Mouse (Mus musculus): ENCODE results near the gene Ampd2. TPM values are rescaled to one million over a fixed set of nuclear protein-coding genes. Genes with fewer than 3 reads are reported as not detected.

The Ampd2 gene
- total RNA-seq, 2 experiments from 2014 or later = 101 to 109 TPM

DNA sequence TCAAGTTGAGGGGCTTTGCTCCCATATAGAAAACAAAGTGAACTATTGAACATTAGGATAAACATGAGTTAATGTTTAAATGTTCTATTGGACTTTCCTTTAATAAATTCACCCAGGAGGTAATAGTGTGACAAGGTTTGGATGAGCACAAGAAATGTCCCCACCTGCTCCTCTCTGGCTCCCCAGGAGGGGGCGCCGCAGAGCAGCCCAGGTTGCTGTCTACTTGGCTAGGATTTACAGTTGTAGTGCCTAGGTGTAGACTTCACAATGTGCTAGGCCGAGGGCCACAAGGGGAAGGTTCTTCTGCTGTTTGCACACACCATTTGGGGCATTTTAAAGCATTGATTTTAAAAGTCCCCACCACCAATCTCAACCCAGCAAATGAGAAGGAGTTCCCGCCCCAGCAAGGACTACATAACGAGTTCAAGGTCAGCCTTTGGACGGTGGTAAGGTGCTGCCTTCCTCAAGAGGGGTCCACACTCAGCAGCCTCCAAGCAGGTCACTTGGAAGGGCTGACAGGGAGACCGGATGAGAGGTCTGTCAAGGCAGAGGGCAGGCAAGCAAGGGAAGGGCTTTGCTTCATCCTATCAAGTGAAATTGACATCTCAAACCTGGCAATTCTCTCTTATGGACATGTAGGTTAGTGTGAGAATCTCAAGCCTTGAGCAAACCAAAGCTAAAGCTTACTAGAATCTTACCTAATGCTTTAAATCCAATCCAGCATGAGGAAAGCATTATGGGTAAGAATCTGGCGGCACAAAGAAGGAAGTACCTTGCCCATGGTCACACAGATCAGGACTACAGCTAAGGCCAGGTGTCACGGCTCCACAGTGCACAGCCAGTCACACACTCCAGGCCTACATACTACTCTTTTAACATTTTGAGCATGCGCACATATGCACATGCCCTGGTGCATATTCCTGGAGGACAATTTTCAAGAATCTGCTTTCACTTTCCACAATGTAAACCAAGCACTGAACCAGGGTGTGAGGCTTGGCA lies 15.9 kb downstream of the Ampd2 start:
- peak; percentile 60 to 65 for DNase-seq (ENCODE audit: low spot score in 2 of 2)

GRCm38 (mm10) chr3:108069231-108069870 lies 17.1 kb downstream of the Ampd2 start:
- no peak for DNase-seq (ENCODE audit: low spot score in 2 of 2)

DNA sequence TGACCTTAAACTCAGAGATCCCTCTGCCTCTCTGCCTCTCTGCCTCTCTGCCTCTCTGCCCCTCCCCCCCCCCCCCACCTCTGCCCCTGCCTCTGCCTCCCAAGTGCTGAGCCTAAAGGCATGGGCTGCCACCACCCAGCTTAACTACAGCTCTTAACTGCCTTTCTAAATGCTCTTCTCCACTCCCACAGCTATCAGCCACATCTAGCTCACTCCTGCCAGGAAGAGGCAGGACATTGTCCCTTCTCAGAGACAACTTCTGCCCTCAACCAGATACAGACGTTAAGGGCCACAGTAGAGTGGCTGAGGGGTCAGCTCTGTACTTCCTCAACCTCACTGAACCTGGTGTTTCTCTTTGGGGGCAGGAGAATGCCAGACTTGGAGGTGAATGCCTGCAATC lies 17.6 kb downstream of the Ampd2 start:
- no peak for DNase-seq (ENCODE audit: low spot score in 2 of 2)

GRCm38 (mm10) chr3:108067370-108067934 lies 19.0 kb downstream of the Ampd2 start:
- DNase-seq (ENCODE audit: low spot score in 2 of 2) = no peak

- DNase-seq (ENCODE audit: low spot score in 2 of 2) = no peak
Measured at GRCm38 (mm10) chr3:108065551-108065950, 20.9 kb downstream of the Ampd2 start.

- no peak for DNase-seq (ENCODE audit: low spot score in 2 of 2)
Measured at GRCm38 (mm10) chr3:108064672-108065071, 21.8 kb downstream of the Ampd2 start.

- DNase-seq (ENCODE audit: low spot score in 2 of 2) = no peak
Measured at GRCm38 (mm10) chr3:108062648-108063047, 23.8 kb downstream of the Ampd2 start.

DNA sequence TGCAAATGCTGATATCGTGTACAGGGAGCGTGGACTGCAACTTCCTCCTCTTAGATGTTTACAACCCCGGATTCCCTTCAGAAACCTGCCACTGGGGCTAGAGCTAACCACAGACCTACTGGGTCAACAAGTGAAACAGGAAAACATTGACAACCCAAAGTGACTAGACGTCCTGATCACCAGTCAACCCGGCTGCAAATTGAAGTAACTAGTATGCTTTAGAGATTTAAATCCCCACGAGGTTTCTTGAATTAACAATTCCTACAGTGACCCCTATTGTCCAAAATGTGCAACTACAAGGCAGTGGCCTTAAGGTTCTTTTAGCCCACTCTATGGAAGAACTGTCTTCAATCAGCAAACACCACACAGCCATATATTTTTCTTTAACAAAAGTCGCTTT lies 25.0 kb downstream of the Ampd2 start:
- no peak for DNase-seq (ENCODE audit: low spot score in 2 of 2)

GRCm38 (mm10) chr3:108050493-108050892 lies 36.0 kb downstream of the Ampd2 start:
- DNase-seq (ENCODE audit: low spot score in 2 of 2) = no peak

DNA sequence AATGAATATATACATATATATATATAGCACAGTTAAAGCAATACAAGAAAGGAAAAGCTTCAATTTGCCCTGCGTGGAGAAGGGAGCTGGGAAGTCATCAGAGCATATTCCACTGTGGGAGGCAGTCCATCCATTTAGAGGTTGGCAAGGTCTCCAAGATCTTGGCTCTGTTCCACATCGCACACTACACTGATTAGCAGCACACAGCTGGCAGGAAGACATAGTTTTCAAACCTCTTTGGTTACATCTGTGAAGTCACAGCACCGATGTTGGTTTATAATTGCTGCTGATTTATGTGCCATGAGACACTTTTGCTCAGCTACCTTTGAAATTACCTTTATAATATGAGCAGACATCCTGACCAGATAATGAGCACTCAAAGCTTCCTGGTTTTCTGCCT lies 38.1 kb downstream of the Ampd2 start:
- DNase-seq (ENCODE audit: low spot score in 2 of 2) = no peak

- DNase-seq (ENCODE audit: low spot score in 2 of 2) = no peak
Measured at GRCm38 (mm10) chr3:108046944-108047655, 39.4 kb downstream of the Ampd2 start.

GRCm38 (mm10) chr3:108044394-108045140 lies 41.9 kb downstream of the Ampd2 start, which contains the start of gene Gstm4:
Gene Gstm4 (minus strand): TSS chr3:108044894.
- peak; percentile 55 to 80 for DNase-seq (ENCODE audit: low spot score in 2 of 2)

DNA sequence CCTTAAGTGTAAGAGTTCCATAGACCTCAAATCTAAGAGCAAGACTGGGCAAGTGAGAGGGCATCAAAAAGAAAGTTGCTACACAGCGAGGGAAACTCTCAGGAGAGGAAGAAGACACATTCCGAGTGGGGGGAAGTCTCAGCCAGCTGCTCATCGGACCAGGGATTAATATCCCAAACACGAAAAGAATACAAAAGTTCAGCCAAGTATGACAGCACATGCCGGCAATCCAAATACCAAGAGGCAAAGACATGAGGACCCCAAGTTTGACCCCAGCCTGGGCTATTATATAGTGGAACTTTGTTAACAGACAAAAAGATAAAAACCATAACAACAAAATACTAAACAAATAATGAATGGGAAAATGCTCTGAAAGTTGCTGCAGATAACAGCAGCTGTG lies 53.3 kb downstream of the Ampd2 start:
- no peak for DNase-seq (ENCODE audit: low spot score in 2 of 2)

GRCm38 (mm10) chr3:108032113-108032512 lies 54.3 kb downstream of the Ampd2 start:
- DNase-seq (ENCODE audit: low spot score in 2 of 2) = no peak

DNA sequence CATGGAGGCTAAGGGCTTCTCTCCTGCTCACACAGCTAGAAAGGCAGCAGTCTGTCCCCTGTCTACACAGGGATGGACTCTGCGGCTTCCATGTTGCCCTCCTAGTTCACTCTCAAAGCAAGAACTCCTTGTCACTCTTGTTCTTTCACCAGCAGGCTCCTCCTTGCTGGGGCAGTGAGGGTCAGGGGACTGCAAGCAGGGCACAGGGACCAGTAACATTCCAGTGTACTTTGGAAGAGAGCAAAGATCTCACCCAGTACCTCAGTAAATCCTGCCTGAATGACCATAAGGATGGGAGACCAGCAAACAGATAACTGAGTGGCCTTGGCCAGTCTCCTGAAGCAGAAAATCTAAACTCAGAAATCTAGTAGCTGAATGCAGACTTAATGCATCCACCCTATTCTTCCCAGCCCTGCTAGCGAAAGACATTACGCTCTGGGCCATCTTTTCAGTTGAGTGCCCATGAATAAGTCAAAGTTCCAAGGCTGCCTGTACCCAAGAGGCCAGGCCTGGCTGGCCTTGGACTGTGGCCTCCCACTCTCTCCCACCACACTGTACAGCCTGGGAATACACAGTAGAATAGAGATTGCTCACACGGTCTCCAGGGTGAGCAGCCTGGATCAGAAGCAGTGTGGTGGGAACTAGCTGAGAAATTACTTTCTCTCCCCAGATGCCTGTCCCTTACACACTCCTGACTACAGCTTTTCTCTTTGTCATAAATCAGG lies 57.6 kb downstream of the Ampd2 start:
- no peak for DNase-seq (ENCODE audit: low spot score in 2 of 2)

DNA sequence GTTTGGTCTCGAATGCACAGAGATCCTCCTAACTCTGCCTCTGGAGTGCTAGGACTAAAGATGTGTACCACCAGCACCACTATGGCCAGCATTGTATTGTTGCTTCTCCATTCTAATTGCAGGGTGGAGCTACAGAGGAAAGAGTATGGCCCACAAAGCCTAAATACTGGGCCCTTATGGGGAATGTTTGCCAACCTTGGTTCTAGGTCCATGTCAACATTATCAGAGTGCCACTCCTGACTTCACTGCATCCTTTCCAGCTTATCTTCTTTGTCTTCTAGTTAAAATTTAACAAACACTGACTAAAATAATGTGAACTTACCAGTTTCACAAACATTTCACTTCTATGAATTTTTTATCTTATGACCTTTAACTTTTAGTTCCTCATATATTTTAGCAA lies 59.9 kb downstream of the Ampd2 start:
- no peak for DNase-seq (ENCODE audit: low spot score in 2 of 2)

DNA sequence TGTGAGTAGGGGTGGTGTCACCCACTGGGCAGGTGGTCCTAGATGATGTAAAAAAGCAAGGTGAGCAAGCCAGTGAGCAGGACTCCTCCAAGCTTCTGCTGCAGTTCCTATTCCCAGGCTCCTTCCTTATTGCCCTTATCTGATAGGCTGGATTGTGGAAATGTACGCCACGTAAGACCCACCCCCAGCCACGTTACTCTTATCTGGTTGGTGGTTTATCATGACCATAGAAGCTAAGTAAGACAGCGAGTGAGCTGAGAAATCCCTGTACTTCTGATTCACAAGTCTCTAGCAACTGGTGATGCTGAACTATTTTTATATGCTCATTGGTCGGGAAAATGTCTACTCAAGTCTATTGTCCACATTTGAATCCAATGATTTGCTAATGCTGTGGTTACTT lies 60.4 kb downstream of the Ampd2 start:
- DNase-seq (ENCODE audit: low spot score in 2 of 2) = no peak

GRCm38 (mm10) chr3:108025318-108025717 lies 61.1 kb downstream of the Ampd2 start:
- DNase-seq (ENCODE audit: low spot score in 2 of 2) = no peak

All from adrenal gland, postnatal 4 days (tissue).